Mouse (Mus musculus) erythroblast, embryonic 14.5 days (primary cell): ENCODE measurements around the gene Akt3.

Source experiments
- GATA1 ChIP-seq: IDR thresholded peaks from 2 replicates; pipeline ENCODE4 v1.6.1; 2012; ENCODE audit warnings: low read length, inconsistent platforms, mixed read lengths
- TAL1 ChIP-seq: IDR thresholded peaks from 3 replicates; pipeline ENCODE4 v1.6.1; 2012; ENCODE audit warnings: low read length, inconsistent platforms, mixed read lengths

DNA sequence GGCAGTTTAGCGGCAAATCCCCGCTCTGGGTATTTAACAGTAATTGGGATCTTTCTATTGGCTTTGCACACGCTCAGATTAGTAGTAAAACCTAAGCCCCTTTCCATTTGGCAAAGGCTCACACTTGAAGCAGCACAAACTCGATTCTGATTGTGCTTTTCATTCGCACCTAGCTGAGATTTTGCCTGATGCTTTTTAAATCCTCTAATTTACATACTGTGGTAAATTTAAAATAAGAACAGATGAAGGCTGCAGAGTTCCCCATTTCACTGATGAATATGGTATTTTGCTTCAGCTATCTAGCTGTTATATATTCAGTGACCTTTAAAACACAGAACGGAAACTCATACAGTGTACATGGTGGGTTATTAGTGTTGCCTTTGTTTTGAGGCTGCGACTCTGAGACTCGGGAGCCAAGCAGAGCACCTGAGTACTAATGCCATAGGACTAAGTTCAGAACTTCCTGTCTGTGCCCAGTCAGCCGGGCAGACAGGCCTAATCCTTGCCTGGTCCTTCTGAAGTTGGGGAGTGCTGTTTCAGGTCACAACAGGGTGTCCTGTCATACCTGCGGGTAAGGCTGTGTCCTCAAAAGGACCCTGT lies 277.1 kb downstream of the Akt3 start:
- no peak for TF ChIP-seq GATA1
- no peak for TF ChIP-seq TAL1
